Mouse (Mus musculus) ES-E14 (cell line): ENCODE data around the gene Dio3.

Source experiments
- MAFK ChIP-seq: IDR thresholded peaks from 2 replicates; pipeline ENCODE4 v1.6.1; 2014; ENCODE audit warnings: mild to moderate bottlenecking, low read depth, low read length, inconsistent platforms; ENCODE audit not compliant: insufficient read depth
- ZC3H11A ChIP-seq: IDR thresholded peaks from 2 replicates; pipeline ENCODE4 v1.6.1; 2012; ENCODE audit warnings: low read depth, mild to moderate bottlenecking, inconsistent platforms, low read length, borderline replicate concordance

GRCm38 (mm10) chr12:110245461-110245860, 33.4 kb upstream of the Dio3 start:
- TF ChIP-seq ZC3H11A = no peak
- TF ChIP-seq MAFK = no peak
